Mouse (Mus musculus) CH12.LX (cell line): ENCODE data around the gene Shisa2.
A peak's percentile ranks its signal among the peaks of the same experiment; 100 is the strongest.

ENCODE experiments used
- CHD1 ChIP-seq: IDR thresholded peaks from 2 replicates; pipeline ENCODE4 v1.6.1; 2012; ENCODE audit warnings: low read depth, low read length, improper control_type of control experiment, inconsistent platforms
- CTCF ChIP-seq, 2 experiments: IDR thresholded peaks in 1 of 2; conservative IDR thresholded peaks in 1 of 2; 2 replicates each; pipeline ENCODE4 v1.5.1; 2011 to 2012; ENCODE audit warnings: low read depth in 2 of 2, low read length in 2 of 2, improper control_type of control experiment in 1 of 2, inconsistent platforms in 1 of 2, mild to moderate bottlenecking in 1 of 2, moderate library complexity in 1 of 2
- HCFC1 ChIP-seq: IDR thresholded peaks from 2 replicates; pipeline ENCODE4 v1.6.1; 2012; ENCODE audit warnings: low read depth, mild to moderate bottlenecking, inconsistent platforms, low read length, improper control_type of control experiment
- MAFK ChIP-seq: IDR thresholded peaks from 2 replicates; pipeline ENCODE4 v1.6.1; 2011; ENCODE audit warnings: low read length, improper control_type of control experiment; ENCODE audit not compliant: insufficient replicate concordance
- MAX ChIP-seq: IDR thresholded peaks from 2 replicates; pipeline ENCODE4 v1.6.1; 2011; ENCODE audit warnings: low read length, improper control_type of control experiment

DNA sequence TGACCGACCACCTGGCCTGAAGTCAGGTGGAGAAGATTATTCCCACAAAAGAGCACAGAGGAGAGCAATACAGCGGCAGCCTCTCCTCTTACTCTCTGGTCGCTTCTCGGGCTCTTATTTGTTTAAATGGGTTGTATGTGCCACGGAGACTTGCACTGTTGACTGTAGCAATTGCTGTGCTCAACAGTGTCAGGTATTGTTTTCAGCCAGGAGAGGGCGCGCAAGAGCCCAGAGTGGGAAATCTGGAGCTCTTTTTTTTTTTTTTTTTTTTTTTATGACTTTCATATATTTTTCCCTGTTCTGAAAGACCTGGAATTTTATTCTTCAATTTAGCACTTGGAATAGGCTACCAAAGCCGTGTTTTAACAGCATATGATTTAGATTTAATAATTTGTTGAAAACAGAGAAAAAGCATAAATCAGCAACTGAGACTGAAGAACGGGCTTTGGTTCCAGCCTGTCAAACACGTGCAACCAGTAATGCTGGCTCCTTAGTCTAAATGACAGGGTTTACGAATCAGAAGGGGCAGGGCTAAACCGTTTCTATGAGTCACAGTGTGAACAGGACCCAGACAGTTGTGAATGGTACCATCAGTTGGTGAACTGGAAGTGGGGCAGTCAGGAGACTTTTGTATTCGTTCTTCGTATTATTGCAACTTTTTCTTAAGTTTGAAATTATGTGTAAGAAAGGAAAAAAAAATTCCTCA is 12.0 kb upstream of the Shisa2 start:
- TF ChIP-seq MAX (no peak), CTCF (conservative IDR thresholded peaks at IDR 0.05 in 1 of 2, IDR thresholded peaks at IDR 0.05 in 1 of 2; ENCODE audit: low read depth in 2 of 2, low read length in 2 of 2) (peak; percentile 43 to 71), CHD1 (no peak), MAFK (no peak), HCFC1 (no peak)
